Mouse (Mus musculus) natural killer cell, adult 2 months (primary cell): ENCODE measurements around the gene Rasal2.

Experiments used
- DNase-seq, 2 experiments: peaks; one replicate each; pipeline ENCODE4 v3.0.0; 2022; ENCODE audit warnings: low spot score in 2 of 2

Gene Rasal2

GRCm38 (mm10) chr1:157143326-157143932 lies 269.0 kb downstream of the Rasal2 start:
- DNase-seq, result no peak

GRCm38 (mm10) chr1:157141014-157141413 lies 271.4 kb downstream of the Rasal2 start:
- no peak for DNase-seq

GRCm38 (mm10) chr1:157137854-157138241 lies 274.5 kb downstream of the Rasal2 start:
- no peak for DNase-seq

- DNase-seq, result no peak
These were observed 275.1 kb downstream of the Rasal2 start for GRCm38 (mm10) chr1:157137132-157137853.

GRCm38 (mm10) chr1:157128219-157128618 lies 284.2 kb downstream of the Rasal2 start:
- no peak for DNase-seq

- DNase-seq, result no peak
These were observed 288.6 kb downstream of the Rasal2 start for GRCm38 (mm10) chr1:157123836-157124235.

- no peak for DNase-seq
These were observed 293.2 kb downstream of the Rasal2 start for GRCm38 (mm10) chr1:157119168-157119567.

- no peak for DNase-seq
These were observed 295.0 kb downstream of the Rasal2 start for GRCm38 (mm10) chr1:157117440-157117839.

GRCm38 (mm10) chr1:157114492-157114891 lies 297.9 kb downstream of the Rasal2 start:
- no peak for DNase-seq

- no peak for DNase-seq
These were observed 302.0 kb downstream of the Rasal2 start for GRCm38 (mm10) chr1:157110287-157110835.

GRCm38 (mm10) chr1:157108580-157108979 lies 303.8 kb downstream of the Rasal2 start, which contains the start of gene Tex35:
Gene Tex35 (minus strand): TSS chr1:157108680.
- no peak for DNase-seq

GRCm38 (mm10) chr1:157101122-157101865 lies 311.1 kb downstream of the Rasal2 start:
- DNase-seq, result no peak

- DNase-seq, result no peak
These were observed 316.9 kb downstream of the Rasal2 start for GRCm38 (mm10) chr1:157095534-157095933.

GRCm38 (mm10) chr1:157092622-157093021 lies 319.8 kb downstream of the Rasal2 start:
- DNase-seq, result no peak

- no peak for DNase-seq
These were observed 320.3 kb downstream of the Rasal2 start for GRCm38 (mm10) chr1:157092140-157092539.

- DNase-seq, result no peak
These were observed 321.6 kb downstream of the Rasal2 start for GRCm38 (mm10) chr1:157090835-157091234.

- peak in 1 of 2 experiments; percentile 30 for DNase-seq
These were observed 326.0 kb downstream of the Rasal2 start for GRCm38 (mm10) chr1:157086097-157086994.
